22 mouse cellular contexts compared by ENCODE assay signal in the genomic region with DNA sequence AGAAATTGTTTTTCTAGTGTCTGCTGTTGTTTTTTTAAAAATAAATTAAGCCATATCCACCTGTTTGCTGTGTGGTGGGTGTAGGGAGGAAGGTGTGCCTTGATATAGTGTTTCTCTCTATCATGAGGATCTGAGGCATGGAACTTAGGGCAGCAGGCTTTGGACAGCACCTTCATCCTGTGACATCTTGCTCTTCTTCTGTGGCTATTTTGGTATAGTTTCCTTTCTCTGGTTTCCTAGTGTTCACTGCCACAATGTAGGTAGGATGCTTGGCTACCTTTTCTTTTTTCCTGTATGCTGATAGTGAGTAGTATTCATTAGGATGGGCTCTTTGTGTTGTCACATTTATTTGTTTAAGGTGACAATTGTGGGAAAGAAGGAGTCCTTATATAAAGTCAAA.
"Had no signal": no experiment of that assay in that cellular context is flagged by ENCODE, and none has a peak within 500 bp of the region (broad histone marks: within the 10 kb centered on the region; RNA-seq: fewer than 3 reads in every experiment).

No protein-coding gene starts in this region.

- ATAC-seq: intestine, embryonic 15.5 days; liver, embryonic 12.5 days; midbrain, embryonic 13.5 days; midbrain, embryonic 16.5 days had no signal

- H3K27ac ChIP-seq: intestine, embryonic 15.5 days; kidney, embryonic 15.5 days; limb, embryonic 10.5 days; limb, embryonic 13.5 days; liver, embryonic 12.5 days; liver, embryonic 15.5 days; lung, embryonic 15.5 days; midbrain, embryonic 10.5 days; midbrain, embryonic 13.5 days; neural tube, embryonic 13.5 days had no signal

- H3K4me3 ChIP-seq: intestine, embryonic 15.5 days; kidney, embryonic 15.5 days; limb, embryonic 10.5 days; limb, embryonic 13.5 days; liver, embryonic 12.5 days; liver, embryonic 15.5 days; lung, embryonic 15.5 days; midbrain, embryonic 10.5 days; midbrain, embryonic 13.5 days; neural tube, embryonic 13.5 days had no signal

- DNase-seq: kidney, adult 11 months; kidney, adult 8-10 months; kidney, postnatal 10 days; kidney, postnatal 36 days; liver; lung, adult 18-20 months; lung, postnatal 10 days; lung, postnatal 36 days; retina, postnatal 1 day; thymus, adult 2 months; thymus, postnatal 14 days had no signal

- H3K36me3 ChIP-seq: intestine, embryonic 15.5 days; kidney, embryonic 15.5 days; limb, embryonic 10.5 days; limb, embryonic 13.5 days; liver, embryonic 12.5 days; liver, embryonic 15.5 days; lung, embryonic 15.5 days; midbrain, embryonic 10.5 days; midbrain, embryonic 13.5 days; neural tube, embryonic 13.5 days had no signal

- H3K27me3 ChIP-seq: intestine, embryonic 15.5 days; kidney, embryonic 15.5 days; limb, embryonic 13.5 days; liver, embryonic 12.5 days; liver, embryonic 15.5 days; lung, embryonic 15.5 days; midbrain, embryonic 13.5 days; neural tube, embryonic 13.5 days had no signal
